Mouse (Mus musculus): ENCODE results near the gene Bspry.
A peak's percentile ranks its signal among the peaks of the same experiment; 100 is the strongest.
"Not testable (repeated sequence)": the region's sequence is repeated elsewhere in the genome, so short reads cannot be mapped to it uniquely, and the experiment has no call there.

The Bspry gene

GRCm38 (mm10) chr4:62479937-62480708 is at the start of gene Bspry:
Gene Bspry (plus strand): TSS chr4:62480053.
- no peak for DNase-seq (ENCODE audit: low spot score)

GRCm38 (mm10) chr4:62430678-62431077 is 49.2 kb upstream of the Bspry start:
- no peak for DNase-seq (ENCODE audit: low spot score)

GRCm38 (mm10) chr4:62431522-62431921 is 48.3 kb upstream of the Bspry start:
- DNase-seq (ENCODE audit: low spot score): no peak

DNA sequence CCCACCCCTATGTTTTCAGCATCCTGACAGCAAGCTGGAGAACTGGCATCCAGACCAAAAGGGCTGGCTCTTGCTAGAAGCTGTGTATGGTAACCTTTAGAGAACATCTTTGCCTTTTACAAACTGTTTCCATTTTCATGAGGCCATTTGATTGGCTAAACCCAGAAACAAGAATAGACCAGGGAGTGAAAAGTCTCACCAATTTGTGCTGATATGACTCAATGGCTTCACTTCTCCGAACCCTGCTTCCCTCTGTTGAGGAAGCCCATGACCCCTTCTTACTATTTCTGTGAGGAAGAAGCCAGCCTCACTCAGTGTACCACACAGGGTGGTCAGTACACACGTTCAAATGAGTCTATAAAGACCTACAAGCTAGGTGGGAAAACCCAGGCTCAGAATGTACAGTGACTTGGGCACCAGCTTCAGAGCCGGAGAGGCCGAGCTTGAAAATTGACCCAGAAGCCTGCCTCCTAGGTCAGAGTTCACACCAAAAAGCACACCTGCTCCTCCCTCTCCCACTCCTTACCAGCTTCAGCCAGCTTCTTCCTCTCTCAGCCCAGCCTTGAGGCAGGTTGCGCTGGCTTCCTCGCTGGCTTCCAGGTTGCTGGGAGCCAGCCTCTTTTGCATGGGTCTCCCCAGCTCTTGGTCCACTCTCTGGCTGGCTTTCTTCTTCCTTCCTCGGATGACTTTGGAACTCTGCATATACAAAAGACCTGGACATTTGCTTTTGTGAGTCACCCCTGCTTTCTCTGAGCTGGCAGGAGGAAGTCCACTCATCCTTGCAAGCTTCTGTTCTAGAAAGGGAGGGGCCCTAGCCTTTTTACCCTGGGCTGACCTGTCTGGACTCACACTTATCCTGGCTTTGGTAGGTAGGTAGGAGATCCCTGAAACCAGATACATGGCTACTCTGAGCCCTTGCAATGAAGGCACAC is 45.6 kb upstream of the Bspry start:
- DNase-seq (ENCODE audit: low spot score): no peak

DNA sequence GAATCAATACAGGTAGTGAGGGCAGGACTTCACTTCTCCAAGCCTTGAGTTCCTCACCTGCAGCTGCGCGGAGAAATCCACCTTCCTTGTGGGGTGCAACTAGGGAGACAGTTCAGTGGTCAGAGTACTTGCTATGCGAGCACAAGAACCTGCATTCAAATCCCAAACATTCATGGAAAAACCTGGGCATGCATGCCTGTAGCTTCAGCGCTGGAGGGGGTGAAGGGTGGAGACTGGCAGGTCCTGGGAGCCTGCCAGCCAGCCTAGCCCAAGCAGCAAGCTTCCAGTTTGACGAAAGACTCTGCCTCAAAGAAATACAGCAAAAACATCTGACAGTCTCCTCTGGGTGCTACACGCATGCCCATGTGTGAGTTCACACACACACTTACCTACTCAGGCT is 44.8 kb upstream of the Bspry start, which contains the start of gene Rnf183:
Rnf183 (minus strand) TSS at position 172 of the 400 bp plus-strand sequence.
- DNase-seq (ENCODE audit: low spot score): no peak

DNA sequence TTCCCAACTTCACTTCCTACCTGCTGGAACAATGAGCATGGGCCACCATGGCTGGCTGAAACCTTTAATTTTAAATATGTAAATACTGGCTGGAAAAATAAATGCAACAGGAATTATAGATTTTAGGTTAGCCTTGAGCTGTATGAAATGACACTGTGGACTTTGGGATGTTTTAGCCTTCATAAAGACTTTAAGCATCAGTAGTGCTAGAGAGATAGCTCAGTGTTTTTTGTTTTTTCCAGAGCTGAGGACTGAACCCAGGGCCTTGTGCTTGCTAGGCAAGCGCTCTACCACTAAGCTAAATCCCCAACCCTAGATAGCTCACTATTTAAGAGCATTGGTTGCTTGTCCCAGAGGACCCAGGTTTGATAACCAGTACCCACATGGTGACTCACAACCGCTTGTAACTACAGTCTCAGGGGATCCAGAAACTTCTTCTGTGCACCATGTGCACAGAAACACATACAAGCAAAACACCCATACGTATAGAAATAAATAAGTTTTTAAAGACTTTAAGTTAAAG is 42.5 kb upstream of the Bspry start:
- DNase-seq (ENCODE audit: low spot score): no peak

DNA sequence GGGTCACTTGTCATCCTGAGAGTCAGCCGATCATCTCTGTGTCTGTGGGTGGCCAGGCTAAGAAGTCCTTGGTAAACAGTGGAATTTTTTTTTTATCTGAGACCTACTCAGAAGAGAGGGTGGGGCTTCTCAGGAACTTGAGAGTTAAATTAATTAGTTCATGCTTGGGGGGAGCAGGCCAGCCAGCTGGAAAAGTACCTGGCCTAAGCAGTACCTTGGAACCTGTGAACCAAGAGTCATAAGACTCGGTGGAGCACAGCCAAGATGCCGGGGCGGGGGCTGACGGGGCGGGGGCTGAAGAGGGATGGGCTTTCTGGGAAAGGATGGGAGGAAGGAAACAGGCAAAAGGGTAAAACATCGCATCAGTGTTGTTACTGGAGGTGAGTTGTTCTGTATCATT is 42.0 kb upstream of the Bspry start:
- DNase-seq (ENCODE audit: low spot score): no peak

- DNase-seq (ENCODE audit: low spot score): no peak
These were observed 40.1 kb upstream of the Bspry start for GRCm38 (mm10) chr4:62439793-62440192.

DNA sequence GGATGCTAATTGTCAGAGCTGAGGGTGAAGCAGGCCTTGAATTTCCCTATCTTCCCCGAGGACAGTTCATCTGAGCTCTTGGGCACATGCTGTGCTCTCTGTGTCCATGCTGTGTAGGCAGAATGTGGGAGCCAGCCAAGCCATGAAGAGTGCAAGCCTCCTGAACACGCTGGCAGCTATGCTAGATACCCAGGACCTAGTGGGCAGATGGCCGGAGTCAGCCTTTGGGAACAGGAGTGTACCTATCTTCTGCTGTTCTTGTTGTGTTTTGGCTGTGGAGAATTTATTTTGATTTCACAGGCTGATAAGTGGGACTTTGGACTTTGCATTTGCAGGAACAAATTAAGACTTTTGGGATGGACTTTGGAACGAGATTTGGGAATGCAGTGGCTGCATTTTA is 39.3 kb upstream of the Bspry start:
- DNase-seq (ENCODE audit: low spot score): peak; percentile 46

- DNase-seq (ENCODE audit: low spot score): no peak
These were observed 38.9 kb upstream of the Bspry start for GRCm38 (mm10) chr4:62440986-62441385.

DNA sequence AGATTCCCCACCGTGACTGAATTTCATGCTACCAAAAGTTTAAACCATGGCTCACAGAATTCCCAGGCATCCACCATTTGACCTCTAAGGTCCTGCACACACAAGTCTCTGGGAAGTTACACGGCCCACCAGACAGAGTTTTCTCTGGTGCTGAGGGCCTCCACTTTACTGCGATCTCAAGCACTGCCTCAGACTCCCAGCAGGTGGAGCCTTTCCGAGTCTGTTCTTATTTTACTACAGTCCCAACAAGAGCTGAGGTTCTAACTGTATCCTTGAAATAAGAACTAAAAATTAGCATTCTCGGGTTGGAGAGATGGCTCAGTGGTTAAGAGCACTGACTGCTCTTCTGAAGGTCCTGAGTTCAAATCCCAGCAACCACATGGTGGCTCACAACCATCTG is 24.9 kb upstream of the Bspry start:
- peak; percentile 31 for DNase-seq (ENCODE audit: low spot score)

GRCm38 (mm10) chr4:62459081-62459480 is 20.8 kb upstream of the Bspry start:
- DNase-seq (ENCODE audit: low spot score): no peak

GRCm38 (mm10) chr4:62460348-62460747 is 19.5 kb upstream of the Bspry start:
- DNase-seq (ENCODE audit: low spot score): peak; percentile 6

GRCm38 (mm10) chr4:62463124-62463523 is 16.7 kb upstream of the Bspry start:
- DNase-seq (ENCODE audit: low spot score): no peak

DNA sequence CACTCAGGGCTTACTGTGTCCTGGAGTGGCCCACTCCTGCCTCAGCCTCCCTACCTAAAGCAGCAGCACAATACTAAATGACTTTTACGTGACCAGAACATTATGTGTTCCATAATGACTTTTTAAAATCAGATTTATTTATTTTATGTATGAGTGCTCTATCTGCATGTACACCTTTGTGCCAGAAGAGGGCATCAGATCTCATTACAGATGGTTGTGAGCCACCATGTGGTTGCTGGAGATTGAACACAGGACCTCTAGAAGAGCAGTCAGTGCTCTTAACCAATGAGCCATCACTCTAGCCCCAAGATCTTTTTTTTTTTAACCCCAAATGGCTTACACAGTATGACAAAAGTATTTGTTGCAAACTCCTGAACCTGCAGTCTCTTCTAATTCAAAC is 11.7 kb upstream of the Bspry start:
- DNase-seq (ENCODE audit: low spot score): no peak

- DNase-seq (ENCODE audit: low spot score): peak; percentile 60
These were observed 9.2 kb upstream of the Bspry start, which contains the start of gene Wdr31 for GRCm38 (mm10) chr4:62470598-62471051. Gene Wdr31 (minus strand): TSS chr4:62470896.

GRCm38 (mm10) chr4:62472071-62472470 is 7.8 kb upstream of the Bspry start:
- no peak for DNase-seq (ENCODE audit: low spot score)

- no peak for DNase-seq (ENCODE audit: low spot score)
These were observed 4.7 kb upstream of the Bspry start for GRCm38 (mm10) chr4:62475131-62475530.

- DNase-seq (ENCODE audit: low spot score): no peak
These were observed 4.1 kb upstream of the Bspry start for GRCm38 (mm10) chr4:62475793-62476192.

- DNase-seq (ENCODE audit: low spot score): no peak
These were observed 2.2 kb upstream of the Bspry start for GRCm38 (mm10) chr4:62477542-62478244.

GRCm38 (mm10) chr4:62479593-62479936 is 288 bp upstream of the Bspry start:
- not testable (repeated sequence) for DNase-seq (ENCODE audit: low spot score)
